Comparison of ENCODE assay signal across 9 mouse cellular contexts in genomic region chr7:28100596-28101590, GRCm38 (mm10). TPM values are rescaled to one million over a fixed set of nuclear protein-coding genes. Genes with fewer than 3 reads are reported as not detected.
A peak's percentile ranks its signal among the peaks of the same experiment; 100 is the strongest.
DNase-seq lines count a peak whose midpoint lies in the region; ATAC-seq and TF ChIP-seq lines count a peak whose summit lies in the region.
"Had no signal": no experiment of that assay in that cellular context is flagged by ENCODE, and none has a peak within 500 bp of the region (broad histone marks: within the 10 kb centered on the region; RNA-seq: fewer than 3 reads in every experiment).

No protein-coding gene starts in this region.

- H3K4me3 ChIP-seq in hindbrain, postnatal 0 days (ENCODE audit: low read length), result no peak overlapping the region
- no peak overlapping the region for H3K4me3 ChIP-seq in hindbrain, embryonic 14.5 days (replicated peaks; ENCODE audit: low read length)
- no peak overlapping the region for H3K4me3 ChIP-seq in MEL (ENCODE audit: control insufficient read depth in 1 of 2, insufficient read depth in 1 of 2, low read depth in 2 of 2, low read length in 2 of 2)
- H3K4me3 ChIP-seq in embryonic facial prominence, embryonic 11.5 days (ENCODE audit: low read depth, low read length), result no peak overlapping the region
- no peak overlapping the region for H3K4me3 ChIP-seq in hindbrain, embryonic 13.5 days

- H3K4me2 ChIP-seq in hindbrain, postnatal 0 days (ENCODE audit: low read depth, low read length), result no peak overlapping the region
- no peak overlapping the region for H3K4me2 ChIP-seq in hindbrain, embryonic 14.5 days (replicated peaks)
- H3K4me2 ChIP-seq in embryonic facial prominence, embryonic 11.5 days (ENCODE audit: low read depth, low read length), result no peak overlapping the region
- no peak overlapping the region for H3K4me2 ChIP-seq in hindbrain, embryonic 13.5 days

- no peak overlapping the region for H3K27ac ChIP-seq in hindbrain, postnatal 0 days
- no peak overlapping the region for H3K27ac ChIP-seq in hindbrain, embryonic 14.5 days
- no peak overlapping the region for H3K27ac ChIP-seq in MEL (ENCODE audit: control insufficient read depth, low read depth, low read length)
- no peak overlapping the region for H3K27ac ChIP-seq in embryonic facial prominence, embryonic 11.5 days (replicated peaks; ENCODE audit: low read depth, low read length)
- no peak overlapping the region for H3K27ac ChIP-seq in hindbrain, embryonic 13.5 days

- DNase-seq in hindbrain, postnatal 0 days (ENCODE audit: low spot score), result no peak
- no peak for DNase-seq in hindbrain, embryonic 14.5 days (ENCODE audit: low spot score)
- DNase-seq in 416B (ENCODE audit: low read depth) (peak; percentile 22), MEL (ENCODE audit: low read depth, low spot score) (no peak)
- DNase-seq in embryonic facial prominence, embryonic 11.5 days (ENCODE audit: low spot score), result peak; percentile 14
- peak; percentile 32 for DNase-seq in lung, postnatal 25 days (ENCODE audit: low spot score)
- DNase-seq in yolk sac, embryonic 10.5 days (ENCODE audit: low spot score), result peak; percentile 10

- no peak for ATAC-seq in hindbrain, postnatal 0 days
- no peak for ATAC-seq in hindbrain, embryonic 14.5 days (ENCODE audit: low FRiP score)
- no peak for ATAC-seq in embryonic facial prominence, embryonic 11.5 days (replicated peaks; ENCODE audit: insufficient number of reproducible peaks, low FRiP score, low TSS enrichment, low read depth)
- ATAC-seq in hindbrain, embryonic 13.5 days (ENCODE audit: low FRiP score), result no peak

- no peak overlapping the region for H3K9ac ChIP-seq in hindbrain, postnatal 0 days (replicated peaks; ENCODE audit: low read length)
- no peak overlapping the region for H3K9ac ChIP-seq in hindbrain, embryonic 14.5 days
- H3K9ac ChIP-seq in MEL (ENCODE audit: control insufficient read depth, low read depth, low read length, poor library complexity, severe bottlenecking), result no peak overlapping the region
- no peak overlapping the region for H3K9ac ChIP-seq in embryonic facial prominence, embryonic 11.5 days (replicated peaks; ENCODE audit: low read length)
- no peak overlapping the region for H3K9ac ChIP-seq in hindbrain, embryonic 13.5 days

- no peaks in the 10 kb centered on the region for H3K4me1 ChIP-seq in hindbrain, postnatal 0 days (ENCODE audit: insufficient read depth, low read length)
- no peaks in the 10 kb centered on the region for H3K4me1 ChIP-seq in hindbrain, embryonic 14.5 days (replicated peaks; ENCODE audit: control insufficient read depth, insufficient read depth, low read length)
- no peaks in the 10 kb centered on the region for H3K4me1 ChIP-seq in MEL (ENCODE audit: control insufficient read depth in 1 of 2, insufficient read depth in 2 of 2, low read length in 2 of 2)
- H3K4me1 ChIP-seq in embryonic facial prominence, embryonic 11.5 days (ENCODE audit: control insufficient read depth, insufficient read depth, low read length), result no peaks in the 10 kb centered on the region
- peaks cover 6% of the 10 kb centered on the region; the same call in 1 of the 2 replicates for H3K4me1 ChIP-seq in hindbrain, embryonic 13.5 days (replicated peaks)

- no peak for TF ChIP-seq RAD21 in MEL (IDR thresholded peaks at IDR 0.05; ENCODE audit: low read depth, low read length)

- TF ChIP-seq CTCF in hindbrain, postnatal 0 days (IDR thresholded peaks at IDR 0.05; ENCODE audit: low read depth), result peak; percentile 42
- TF ChIP-seq CTCF in MEL (IDR thresholded peaks at IDR 0.05 in 2 of 3, conservative IDR thresholded peaks at IDR 0.05 in 1 of 3; ENCODE audit: control insufficient read depth in 1 of 3, insufficient read depth in 1 of 3, low read depth in 2 of 3, low read length in 3 of 3, poor library complexity in 1 of 3, severe bottlenecking in 1 of 3), result peak in 2 of 3 experiments; percentile 25 to 35; a peak in 5 of 6 replicates

- 65% methylated on average over 17 of the region's 17 CpGs for WGBS in hindbrain, postnatal 0 days
- WGBS in hindbrain, embryonic 14.5 days, result 66% methylated on average over 17 of the region's 17 CpGs
- WGBS in embryonic facial prominence, embryonic 11.5 days, result 63% methylated on average over 17 of the region's 17 CpGs
- WGBS in hindbrain, embryonic 13.5 days, result 69% methylated on average over 17 of the region's 17 CpGs

- TF ChIP-seq POLR2A in MEL (IDR thresholded peaks at IDR 0.05; ENCODE audit: control insufficient read depth in 1 of 2, insufficient read depth in 1 of 2, low read depth in 1 of 2, low read length in 2 of 2, poor library complexity in 1 of 2), result no peak

- no peaks in the 10 kb centered on the region for H3K27me3 ChIP-seq in hindbrain, postnatal 0 days (ENCODE audit: insufficient read depth, low read length)
- H3K27me3 ChIP-seq in hindbrain, embryonic 14.5 days (ENCODE audit: control insufficient read depth, insufficient read depth, low read length), result no peaks in the 10 kb centered on the region
- H3K27me3 ChIP-seq in MEL (ENCODE audit: control insufficient read depth in 1 of 2, insufficient read depth in 2 of 2, low read length in 2 of 2), result no peaks in the 10 kb centered on the region
- no peaks in the 10 kb centered on the region; the same call in 1 of the 2 replicates for H3K27me3 ChIP-seq in embryonic facial prominence, embryonic 11.5 days (ENCODE audit: control insufficient read depth, insufficient read depth, low read length)
- peaks cover 18% of the 10 kb centered on the region for H3K27me3 ChIP-seq in hindbrain, embryonic 13.5 days

- H3K79me2 ChIP-seq in MEL (ENCODE audit: control insufficient read depth, insufficient read depth, low read length, poor library complexity), result no peaks in the 10 kb centered on the region

- no peak for TF ChIP-seq EP300 in MEL (IDR thresholded peaks at IDR 0.05; ENCODE audit: low read depth in 1 of 2, low read length in 2 of 2)

- no peaks in the 10 kb centered on the region for H3K36me3 ChIP-seq in hindbrain, postnatal 0 days (ENCODE audit: insufficient read depth, low read length)
- H3K36me3 ChIP-seq in hindbrain, embryonic 14.5 days (replicated peaks; ENCODE audit: control insufficient read depth, insufficient read depth), result no peaks in the 10 kb centered on the region
- no peaks in the 10 kb centered on the region for H3K36me3 ChIP-seq in MEL (ENCODE audit: control insufficient read depth in 1 of 2, insufficient read depth in 2 of 2, low read length in 2 of 2)
- no peaks in the 10 kb centered on the region for H3K36me3 ChIP-seq in embryonic facial prominence, embryonic 11.5 days (replicated peaks; ENCODE audit: control insufficient read depth, insufficient read depth, low read depth, low read length)
- H3K36me3 ChIP-seq in hindbrain, embryonic 13.5 days, result no peaks in the 10 kb centered on the region

- peaks cover 5% of the 10 kb centered on the region for H3K9me3 ChIP-seq in hindbrain, postnatal 0 days (ENCODE audit: low read length)
- H3K9me3 ChIP-seq in hindbrain, embryonic 14.5 days (ENCODE audit: control insufficient read depth, low read length), result peaks cover 7% of the 10 kb centered on the region; the same call in 1 of the 2 replicates
- no peaks in the 10 kb centered on the region for H3K9me3 ChIP-seq in MEL (replicated peaks; ENCODE audit: insufficient read depth, low read length)
- H3K9me3 ChIP-seq in embryonic facial prominence, embryonic 11.5 days (replicated peaks; ENCODE audit: control insufficient read depth, low read length), result no peaks in the 10 kb centered on the region
- H3K9me3 ChIP-seq in hindbrain, embryonic 13.5 days, result 0 out of 2 replicates have a peak, but pooled peaks cover 10% of the 10 kb centered on the region

TF ChIP-seq in MEL, 35 proteins besides CTCF, POLR2A, EP300 and RAD21:
- TF ChIP-seq MXI1 (IDR thresholded peaks at IDR 0.05; ENCODE audit: low read depth, low read length) (no peak), SMC3 (IDR thresholded peaks at IDR 0.05; ENCODE audit: low read depth, low read length) (0 out of 2 replicates have a peak, but pooled peaks have one; percentile 30)

RNA-seq across cellular contexts. Expression of gene 9530053A07Rik, which starts 28.4 kb away (rescaled TPM):
- total RNA-seq in hindbrain, postnatal 0 days (2014; rRNA removed), result 0.05 TPM in 1 of 2 replicates, not detected in the other
- polyA plus RNA-seq in hindbrain, postnatal 0 days (2015; fragmentation: Nextera tagmentation; extraction: Ambion mirVana), result 0.16 and 0.19 TPM in 2 replicates
- 0.09 and 0.24 TPM in 2 replicates for polyA plus RNA-seq in hindbrain, embryonic 14.5 days (2014; fragmentation: Nextera tagmentation; extraction: Ambion mirVana)
- not detected in 2 replicates for total RNA-seq in MEL (2012; rRNA removed)
- not detected for polyA plus RNA-seq in MEL (2012; ENCODE audit: insufficient read depth in 1 of 2, insufficient read length in 2 of 2, low read depth in 1 of 2, low replicate concordance in 2 of 2, missing spikeins in 1 of 2)
- 0.06 TPM in 1 of 2 replicates, not detected in the other for polyA plus RNA-seq in embryonic facial prominence, embryonic 11.5 days (2014; fragmentation: Nextera tagmentation; extraction: Ambion mirVana)
- 0.06 and 0.16 TPM in 2 replicates for polyA plus RNA-seq in hindbrain, embryonic 13.5 days (2015; fragmentation: Nextera tagmentation; extraction: Ambion mirVana)
- total RNA-seq: heart, postnatal 36 days had no signal

RNA-seq across cellular contexts. Expression of gene Fcgbp, which starts 29.9 kb away (rescaled TPM):
- 0.97 and 1.7 TPM in 2 replicates for total RNA-seq in hindbrain, postnatal 0 days (2014; rRNA removed)
- polyA plus RNA-seq in hindbrain, postnatal 0 days (2015; fragmentation: Nextera tagmentation; extraction: Ambion mirVana), result 0.82 and 0.91 TPM in 2 replicates
- polyA plus RNA-seq in hindbrain, embryonic 14.5 days (2014; fragmentation: Nextera tagmentation; extraction: Ambion mirVana), result 0.69 and 0.80 TPM in 2 replicates
- not detected in 2 replicates for total RNA-seq in MEL (2012; rRNA removed)
- not detected for polyA plus RNA-seq in MEL (2012; ENCODE audit: insufficient read depth in 1 of 2, insufficient read length in 2 of 2, low read depth in 1 of 2, low replicate concordance in 2 of 2, missing spikeins in 1 of 2)
- polyA plus RNA-seq in embryonic facial prominence, embryonic 11.5 days (2014; fragmentation: Nextera tagmentation; extraction: Ambion mirVana), result 0.15 and 0.18 TPM in 2 replicates
- 0.09 TPM in 1 of 2 replicates, not detected in the other for polyA plus RNA-seq in hindbrain, embryonic 13.5 days (2015; fragmentation: Nextera tagmentation; extraction: Ambion mirVana)
- total RNA-seq: heart, postnatal 36 days had no signal

RNA-seq across cellular contexts. Expression of gene Psmc4, which starts 51.0 kb away (rescaled TPM):
- total RNA-seq in hindbrain, postnatal 0 days (2014; rRNA removed), result 162 and 169 TPM in 2 replicates
- 256 and 261 TPM in 2 replicates for polyA plus RNA-seq in hindbrain, postnatal 0 days (2015; fragmentation: Nextera tagmentation; extraction: Ambion mirVana)
- polyA plus RNA-seq in hindbrain, embryonic 14.5 days (2014; fragmentation: Nextera tagmentation; extraction: Ambion mirVana), result 279 and 282 TPM in 2 replicates
- 267 and 275 TPM in 2 replicates for total RNA-seq in MEL (2012; rRNA removed)
- polyA plus RNA-seq in MEL (2012; ENCODE audit: insufficient read depth in 1 of 2, insufficient read length in 2 of 2, low read depth in 1 of 2, low replicate concordance in 2 of 2, missing spikeins in 1 of 2), result 100 to 1,000 TPM in 1 of 2 experiments, not detected in 1; 286 TPM
- 412 and 422 TPM in 2 replicates for polyA plus RNA-seq in embryonic facial prominence, embryonic 11.5 days (2014; fragmentation: Nextera tagmentation; extraction: Ambion mirVana)
- 304 and 316 TPM in 2 replicates for polyA plus RNA-seq in hindbrain, embryonic 13.5 days (2015; fragmentation: Nextera tagmentation; extraction: Ambion mirVana)

Comparison
In these comparisons a context has a peak if more than half of its experiments do, and no peak if none do; other contexts are left out.
1. DNase-seq: peak in 416B (single experiment), embryonic facial prominence, embryonic 11.5 days (single experiment), lung, postnatal 25 days (single experiment) and yolk sac, embryonic 10.5 days (single experiment); none in hindbrain, postnatal 0 days (single experiment), hindbrain, embryonic 14.5 days (single experiment) and MEL (single experiment).